Mouse (Mus musculus): Measurements from ENCODE around the gene Tmf1.

- TF ChIP-seq MAFK (IDR thresholded peaks at IDR 0.05; ENCODE audit: insufficient read depth, low read depth, low read length) (no peak), CHD2 (IDR thresholded peaks at IDR 0.05; ENCODE audit: low read depth, low read length) (no peak)
Observed at GRCm38 (mm10) chr6:97120922-97121321, 58.0 kb downstream of the Tmf1 start.
